Mouse (Mus musculus): ENCODE measurements around the gene Cwc25. TPM values are rescaled to one million over a fixed set of nuclear protein-coding genes. Genes with fewer than 3 reads are reported as not detected.
"Not testable (repeated sequence)": the region's sequence is repeated elsewhere in the genome, so short reads cannot be mapped to it uniquely, and the experiment has no call there.

Gene Cwc25
- polyA plus RNA-seq, 1 experiment, result 10.4 TPM

- Histone ChIP-seq H3K4me3 (replicated peaks; ENCODE audit: control insufficient read depth, low read depth, low read length) (peak overlapping the region; percentile 84), H3K4me1 (ENCODE audit: control insufficient read depth, insufficient read depth, low read length) (peaks cover 2% of the 10 kb centered on the region; the same call in 1 of the 2 replicates)
- WGBS, result under 1% methylated on average over 71 of the region's 71 CpGs
Observed at GRCm38 (mm10) chr11:97799146-97799993, 33.0 kb upstream of the Cwc25 start.

GRCm38 (mm10) chr11:97798782-97799145, 32.4 kb upstream of the Cwc25 start, which contains the start of gene Lasp1:
TSS of gene Lasp1 (plus strand) at chr11:97799000.
- peaks cover 2% of the 10 kb centered on the region; the same call in 1 of the 2 replicates for H3K4me1 ChIP-seq (ENCODE audit: control insufficient read depth, insufficient read depth, low read length)
- peak within 1 kb of the TSS; percentile 84 for H3K4me3 ChIP-seq (replicated peaks; ENCODE audit: control insufficient read depth, low read depth, low read length)
- TF ChIP-seq POLR2A (IDR thresholded peaks at IDR 0.05; ENCODE audit: borderline replicate concordance, control insufficient read depth, low read depth, low read length) (no peak), CTCF (IDR thresholded peaks at IDR 0.05; ENCODE audit: control insufficient read depth, insufficient read depth, low read length) (no peak)
- under 1% methylated on average over 11 of the region's 11 CpGs for WGBS
- H3K27ac ChIP-seq (ENCODE audit: control insufficient read depth, insufficient read depth, low read depth, low read length, poor library complexity), result peak within 1 kb of the TSS; percentile 97

More at GRCm38 (mm10) chr11:97799146-97799993, 33.0 kb upstream of the Cwc25 start:
- TF ChIP-seq CTCF (IDR thresholded peaks at IDR 0.05; ENCODE audit: control insufficient read depth, insufficient read depth, low read length) (no peak), POLR2A (IDR thresholded peaks at IDR 0.05; ENCODE audit: borderline replicate concordance, control insufficient read depth, low read depth, low read length) (peak; percentile 92)
- peak overlapping the region; percentile 97 for H3K27ac ChIP-seq (ENCODE audit: control insufficient read depth, insufficient read depth, low read depth, low read length, poor library complexity)

GRCm38 (mm10) chr11:97798083-97798435, 31.7 kb upstream of the Cwc25 start:
- no peak overlapping the region for H3K27ac ChIP-seq (ENCODE audit: control insufficient read depth, insufficient read depth, low read depth, low read length, poor library complexity)
- TF ChIP-seq POLR2A (IDR thresholded peaks at IDR 0.05; ENCODE audit: borderline replicate concordance, control insufficient read depth, low read depth, low read length) (no peak), CTCF (IDR thresholded peaks at IDR 0.05; ENCODE audit: control insufficient read depth, insufficient read depth, low read length) (no peak)
- no peak overlapping the region for H3K4me3 ChIP-seq (replicated peaks; ENCODE audit: control insufficient read depth, low read depth, low read length)
- peaks cover 2% of the 10 kb centered on the region; the same call in 1 of the 2 replicates for H3K4me1 ChIP-seq (ENCODE audit: control insufficient read depth, insufficient read depth, low read length)
- 77% methylated on average over 8 of the region's 8 CpGs for WGBS

GRCm38 (mm10) chr11:97797369-97798082, 31.2 kb upstream of the Cwc25 start:
- Histone ChIP-seq H3K4me1 (ENCODE audit: control insufficient read depth, insufficient read depth, low read length) (peaks cover 2% of the 10 kb centered on the region; the same call in 1 of the 2 replicates), H3K27ac (ENCODE audit: control insufficient read depth, insufficient read depth, low read depth, low read length, poor library complexity) (no peak overlapping the region), H3K4me3 (replicated peaks; ENCODE audit: control insufficient read depth, low read depth, low read length) (no peak overlapping the region)
- no peak for TF ChIP-seq CTCF (IDR thresholded peaks at IDR 0.05; ENCODE audit: control insufficient read depth, insufficient read depth, low read length)
- no peak for TF ChIP-seq POLR2A (IDR thresholded peaks at IDR 0.05; ENCODE audit: borderline replicate concordance, control insufficient read depth, low read depth, low read length)
- 74% methylated on average over 15 of the region's 15 CpGs for WGBS

- 0 out of 2 replicates have a peak, but pooled peaks have one; percentile 16 for TF ChIP-seq CTCF (IDR thresholded peaks at IDR 0.05; ENCODE audit: control insufficient read depth, insufficient read depth, low read length)
- no peak for TF ChIP-seq POLR2A (IDR thresholded peaks at IDR 0.05; ENCODE audit: borderline replicate concordance, control insufficient read depth, low read depth, low read length)
- WGBS, result 5% methylated on average over 6 of the region's 6 CpGs
- H3K27ac ChIP-seq (ENCODE audit: control insufficient read depth, insufficient read depth, low read depth, low read length, poor library complexity), result no peak overlapping the region
- no peak overlapping the region for H3K4me3 ChIP-seq (replicated peaks; ENCODE audit: control insufficient read depth, low read depth, low read length)
- peaks cover under 1% of the 10 kb centered on the region; the same call in 1 of the 2 replicates for H3K4me1 ChIP-seq (ENCODE audit: control insufficient read depth, insufficient read depth, low read length)
Observed at GRCm38 (mm10) chr11:97796910-97797309, 30.6 kb upstream of the Cwc25 start.

- Histone ChIP-seq H3K4me1 (ENCODE audit: control insufficient read depth, insufficient read depth, low read length) (no peaks in the 10 kb centered on the region), H3K4me3 (replicated peaks; ENCODE audit: control insufficient read depth, low read depth, low read length) (no peak overlapping the region), H3K27ac (ENCODE audit: control insufficient read depth, insufficient read depth, low read depth, low read length, poor library complexity) (no peak overlapping the region)
- TF ChIP-seq POLR2A (IDR thresholded peaks at IDR 0.05; ENCODE audit: borderline replicate concordance, control insufficient read depth, low read depth, low read length), result no peak
- no peak for TF ChIP-seq CTCF (IDR thresholded peaks at IDR 0.05; ENCODE audit: control insufficient read depth, insufficient read depth, low read length)
- WGBS, result under 1% methylated on average over 2 of the region's 2 CpGs
Observed at GRCm38 (mm10) chr11:97793165-97793564, 26.8 kb upstream of the Cwc25 start.

GRCm38 (mm10) chr11:97790778-97791438, 24.6 kb upstream of the Cwc25 start:
- 71% methylated on average over 2 of the region's 2 CpGs for WGBS
- H3K27ac ChIP-seq (ENCODE audit: control insufficient read depth, insufficient read depth, low read depth, low read length, poor library complexity); H3K4me1 ChIP-seq (ENCODE audit: control insufficient read depth, insufficient read depth, low read length); H3K4me3 ChIP-seq (replicated peaks; ENCODE audit: control insufficient read depth, low read depth, low read length): not testable (repeated sequence)

- no peak overlapping the region for H3K27ac ChIP-seq (ENCODE audit: control insufficient read depth, insufficient read depth, low read depth, low read length, poor library complexity)
- no peaks in the 10 kb centered on the region for H3K4me1 ChIP-seq (ENCODE audit: control insufficient read depth, insufficient read depth, low read length)
- 81% methylated on average over 5 of the region's 5 CpGs for WGBS
- H3K4me3 ChIP-seq (replicated peaks; ENCODE audit: control insufficient read depth, low read depth, low read length), result no peak overlapping the region
- TF ChIP-seq POLR2A (IDR thresholded peaks at IDR 0.05; ENCODE audit: borderline replicate concordance, control insufficient read depth, low read depth, low read length) (no peak), CTCF (IDR thresholded peaks at IDR 0.05; ENCODE audit: control insufficient read depth, insufficient read depth, low read length) (no peak)
Observed at GRCm38 (mm10) chr11:97789727-97790126, 23.4 kb upstream of the Cwc25 start.
